Mouse (Mus musculus) intestine, embryonic 14.5 days (tissue): ENCODE data around the gene Ccs. TPM values are rescaled to one million over a fixed set of nuclear protein-coding genes. Genes with fewer than 3 reads are reported as not detected.
"Not testable (repeated sequence)": the region's sequence is repeated elsewhere in the genome, so short reads cannot be mapped to it uniquely, and the experiment has no call there.

Source experiments
- ATAC-seq: fragments of 200-750 bp; cut with Nextera tagmentation; replicated peaks from 2 replicates; pipeline ENCODE4 v1.8.0; 2017; ENCODE audit warnings: low read depth, moderate number of reproducible peaks, moderate TSS enrichment, moderate library complexity; ENCODE audit not compliant: low FRiP score, low TSS enrichment
- DNase-seq: peaks from one replicate; pipeline ENCODE4 v3.0.0-alpha.2; 2018; ENCODE audit warnings: low spot score
- H3K27ac ChIP-seq: fragments of 300-500 bp; sonication (generic); 2 replicates; pipeline ENCODE4 v1.5.1; 2014; ENCODE audit warnings: low read depth, mild to moderate bottlenecking, control low read depth
- H3K27me3 ChIP-seq: fragments of 300-500 bp; sonication (generic); replicated peaks from 2 replicates; pipeline ENCODE4 v1.6.1; 2014; ENCODE audit warnings: low read length, control low read depth; ENCODE audit not compliant: control insufficient read depth, insufficient read depth
- H3K36me3 ChIP-seq: fragments of 300-500 bp; sonication (generic); 2 replicates; pipeline ENCODE4 v1.6.1; 2014; ENCODE audit warnings: low read length, control low read depth; ENCODE audit not compliant: control insufficient read depth, insufficient read depth
- H3K4me1 ChIP-seq: fragments of 300-500 bp; sonication (generic); replicated peaks from 2 replicates; pipeline ENCODE4 v1.6.1; 2014; ENCODE audit warnings: low read length, control low read depth, mixed read lengths; ENCODE audit not compliant: control insufficient read depth, insufficient read depth
- H3K4me2 ChIP-seq: fragments of 300-500 bp; sonication (generic); 2 replicates; pipeline ENCODE4 v1.6.1; 2014; ENCODE audit warnings: low read length
- H3K4me3 ChIP-seq: fragments of 300-500 bp; sonication (generic); 2 replicates; pipeline ENCODE4 v1.5.1; 2014; ENCODE audit warnings: low read depth, low read length, control low read depth, mixed read lengths
- H3K9ac ChIP-seq: fragments of 300-500 bp; sonication (generic); 2 replicates; pipeline ENCODE4 v1.6.1; 2014; ENCODE audit warnings: mild to moderate bottlenecking, low read length
- H3K9me3 ChIP-seq: fragments of 300-500 bp; sonication (generic); 2 replicates; pipeline ENCODE4 v1.6.1; 2016; ENCODE audit warnings: low read length, control low read depth; ENCODE audit not compliant: control insufficient read depth
- WGBS: fragments of 180-500 bp; shearing (Covaris S2); extraction: QIAGEN DNeasy Blood & Tissue Kit; methylation state at CpG from one replicate; pipeline ENCODE4 v1.1.7; 2014; 5-methylcytosine and 5-hydroxymethylcytosine counted together
- polyA plus RNA-seq: library from polyadenylated mRNA; unstranded; fragments of >200 nt; fragmentation: Nextera tagmentation; extraction: Ambion mirVana; gene quantifications from 2 replicates; pipeline ENCODE4 v1.2.1, GENCODE M21; 2014

Ccs gene
- polyA plus RNA-seq, result 48.8 and 49.3 TPM in 2 replicates

- no peaks in the 10 kb centered on the region for H3K36me3 ChIP-seq
- H3K27me3 ChIP-seq, result peaks cover 19% of the 10 kb centered on the region; the same call in 1 of the 2 replicates
- no peak within 1 kb of the TSS; the same call in 1 of the 2 replicates for H3K27ac ChIP-seq
- DNase-seq (peak; percentile 95), ATAC-seq (peak; percentile 99)
- H3K4me1 ChIP-seq, result peaks cover 7% of the 10 kb centered on the region
- H3K4me2 ChIP-seq, result peak within 1 kb of the TSS; percentile 88
- WGBS, result under 1% methylated on average over 25 of the region's 25 CpGs
- no peaks in the 10 kb centered on the region for H3K9me3 ChIP-seq
- H3K4me3 ChIP-seq, result peak within 1 kb of the TSS; percentile 66
- H3K9ac ChIP-seq, result peak within 1 kb of the TSS; percentile 71
These were observed at the start of gene Ccs, which contains the start of gene Ccdc87 for GRCm38 (mm10) chr19:4839149-4839548. Gene Ccs (minus strand): TSS chr19:4839332. Gene Ccdc87 (plus strand): TSS chr19:4839366.

- Histone ChIP-seq H3K4me2 (no peak overlapping the region), H3K4me1 (peaks cover 5% of the 10 kb centered on the region; the same call in 1 of the 2 replicates), H3K9me3 (no peaks in the 10 kb centered on the region), H3K36me3 (no peaks in the 10 kb centered on the region), H3K27ac (no peak overlapping the region), H3K27me3 (no peaks in the 10 kb centered on the region), H3K4me3 (no peak overlapping the region), H3K9ac (no peak overlapping the region)
- DNase-seq (no peak), ATAC-seq (no peak)
- WGBS, result 84% methylated on average over 4 of the region's 4 CpGs
These were observed 44.8 kb upstream of the Ccs start for GRCm38 (mm10) chr19:4883961-4884360.

- Histone ChIP-seq H3K9me3 (no peaks in the 10 kb centered on the region), H3K4me1 (peaks cover 15% of the 10 kb centered on the region), H3K36me3 (no peaks in the 10 kb centered on the region), H3K27ac (no peak overlapping the region), H3K4me3 (peak overlapping the region; percentile 65), H3K9ac (peak overlapping the region; percentile 71), H3K4me2 (peak overlapping the region; percentile 83), H3K27me3 (no peaks in the 10 kb centered on the region)
- ATAC-seq (no peak), DNase-seq (no peak)
- 61% methylated on average over 10 of the region's 10 CpGs for WGBS
These were observed 40.2 kb upstream of the Ccs start for GRCm38 (mm10) chr19:4879324-4879703.

- ATAC-seq (peak; percentile 98), DNase-seq (peak; percentile 99)
- WGBS, result under 1% methylated on average over 51 of the region's 52 CpGs
- Histone ChIP-seq H3K36me3 (no peaks in the 10 kb centered on the region), H3K27ac (0 out of 2 replicates have a peak within 1 kb of the TSS, but pooled peaks have one; percentile 16), H3K9ac (peak within 1 kb of the TSS; percentile 71), H3K9me3 (no peaks in the 10 kb centered on the region), H3K4me1 (peaks cover 15% of the 10 kb centered on the region), H3K27me3 (no peaks in the 10 kb centered on the region), H3K4me2 (peak within 1 kb of the TSS; percentile 83), H3K4me3 (peak within 1 kb of the TSS; percentile 65)
These were observed 39.5 kb upstream of the Ccs start, which contains the start of gene Zdhhc24 for GRCm38 (mm10) chr19:4878405-4879323. Gene Zdhhc24 (plus strand): TSS chr19:4878668.

GRCm38 (mm10) chr19:4877785-4878184, 38.7 kb upstream of the Ccs start, which contains the start of gene Actn3:
Gene Actn3 (minus strand): TSS chr19:4877909.
- peak within 1 kb of the TSS; percentile 71 for H3K9ac ChIP-seq
- 2% methylated on average over 17 of the region's 17 CpGs for WGBS
- H3K4me2 ChIP-seq, result peak within 1 kb of the TSS; percentile 83
- peaks cover 15% of the 10 kb centered on the region for H3K4me1 ChIP-seq
- no peaks in the 10 kb centered on the region for H3K36me3 ChIP-seq
- H3K9me3 ChIP-seq, result no peaks in the 10 kb centered on the region
- H3K27ac ChIP-seq, result 0 out of 2 replicates have a peak within 1 kb of the TSS, but pooled peaks have one; percentile 16
- DNase-seq, result peak; percentile 62
- H3K4me3 ChIP-seq, result peak within 1 kb of the TSS; percentile 65
- no peaks in the 10 kb centered on the region for H3K27me3 ChIP-seq
- ATAC-seq, result 0 out of 2 replicates have a peak, but pooled peaks have one; percentile 6

GRCm38 (mm10) chr19:4876755-4877154, 37.6 kb upstream of the Ccs start:
- no peak overlapping the region for H3K4me2 ChIP-seq
- no peaks in the 10 kb centered on the region for H3K9me3 ChIP-seq
- H3K27me3 ChIP-seq, result no peaks in the 10 kb centered on the region
- WGBS, result 79% methylated on average over 3 of the region's 3 CpGs
- no peaks in the 10 kb centered on the region for H3K36me3 ChIP-seq
- H3K9ac ChIP-seq, result no peak overlapping the region
- no peak overlapping the region for H3K4me3 ChIP-seq
- ATAC-seq (no peak), DNase-seq (no peak)
- H3K27ac ChIP-seq, result no peak overlapping the region
- H3K4me1 ChIP-seq, result peaks cover 15% of the 10 kb centered on the region

GRCm38 (mm10) chr19:4876241-4876640, 37.1 kb upstream of the Ccs start:
- H3K4me2 ChIP-seq, result no peak overlapping the region
- H3K4me1 ChIP-seq, result peaks cover 15% of the 10 kb centered on the region
- no peak overlapping the region for H3K27ac ChIP-seq
- 66% methylated on average over 3 of the region's 4 CpGs for WGBS
- H3K9ac ChIP-seq, result no peak overlapping the region
- no peaks in the 10 kb centered on the region for H3K27me3 ChIP-seq
- H3K9me3 ChIP-seq, result no peaks in the 10 kb centered on the region
- no peak for ATAC-seq
- H3K36me3 ChIP-seq, result no peaks in the 10 kb centered on the region
- no peak overlapping the region for H3K4me3 ChIP-seq
- no peak for DNase-seq

- not testable (repeated sequence) for H3K9me3 ChIP-seq, DNase-seq, H3K4me3 ChIP-seq, H3K27me3 ChIP-seq, H3K36me3 ChIP-seq, H3K9ac ChIP-seq, H3K27ac ChIP-seq, H3K4me2 ChIP-seq, ATAC-seq
- WGBS, result 86% methylated on average over 1 of the region's 1 CpGs
- peaks cover 15% of the 10 kb centered on the region for H3K4me1 ChIP-seq
These were observed 35.5 kb upstream of the Ccs start for GRCm38 (mm10) chr19:4874613-4875012.
